Mouse (Mus musculus) forebrain, embryonic 11.5 days (tissue): ENCODE measurements around the gene Fancd2os. TPM values are rescaled to one million over a fixed set of nuclear protein-coding genes. Genes with fewer than 3 reads are reported as not detected.

Source experiments
- ATAC-seq: fragments of 200-750 bp; cut with Nextera tagmentation; replicated peaks from 2 replicates; pipeline ENCODE4 v1.8.0; 2017; ENCODE audit warnings: moderate TSS enrichment; ENCODE audit not compliant: low FRiP score
- DNase-seq: peaks from one replicate; pipeline ENCODE4 v3.0.0-alpha.2; 2017; ENCODE audit warnings: low spot score
- H3K27ac ChIP-seq: fragments of 300-500 bp; sonication (generic); 2 replicates; pipeline ENCODE4 v1.5.1; 2014; ENCODE audit warnings: low read depth, low read length
- H3K27me3 ChIP-seq: fragments of 300-500 bp; sonication (generic); 2 replicates; pipeline ENCODE4 v1.6.1; 2014; ENCODE audit warnings: mild to moderate bottlenecking, low read length, mixed read lengths; ENCODE audit not compliant: control insufficient read depth, insufficient read depth
- H3K36me3 ChIP-seq: fragments of 300-500 bp; sonication (generic); 2 replicates; pipeline ENCODE4 v1.6.1; 2014; ENCODE audit warnings: mild to moderate bottlenecking, low read length, moderate library complexity, mixed read lengths; ENCODE audit not compliant: control insufficient read depth, insufficient read depth
- H3K4me1 ChIP-seq: fragments of 300-500 bp; sonication (generic); replicated peaks from 2 replicates; pipeline ENCODE4 v1.6.1; 2014; ENCODE audit warnings: low read length, mixed read lengths; ENCODE audit not compliant: control insufficient read depth, insufficient read depth
- H3K4me2 ChIP-seq: fragments of 300-500 bp; sonication (generic); 2 replicates; pipeline ENCODE4 v1.6.1; 2014; ENCODE audit warnings: low read depth, mild to moderate bottlenecking, low read length, moderate library complexity, mixed read lengths; ENCODE audit not compliant: severe bottlenecking
- H3K4me3 ChIP-seq: fragments of 300-500 bp; sonication (generic); 2 replicates; pipeline ENCODE4 v1.5.1; 2014; ENCODE audit warnings: low read depth, low read length
- H3K9ac ChIP-seq: fragments of 300-500 bp; sonication (generic); 2 replicates; pipeline ENCODE4 v1.6.1; 2014; ENCODE audit warnings: low read length
- H3K9me3 ChIP-seq: fragments of 300-500 bp; sonication (generic); 2 replicates; pipeline ENCODE4 v1.6.1; 2016; ENCODE audit warnings: low read length, mixed read lengths; ENCODE audit not compliant: control insufficient read depth
- WGBS: fragments of 180-500 bp; shearing (Covaris S2); extraction: QIAGEN DNeasy Blood & Tissue Kit; methylation state at CpG from one replicate; pipeline ENCODE4 v1.1.7; 2014; 5-methylcytosine and 5-hydroxymethylcytosine counted together
- polyA plus RNA-seq: library from polyadenylated mRNA; unstranded; fragments of >200 nt; fragmentation: Nextera tagmentation; extraction: Ambion mirVana; gene quantifications from 2 replicates; pipeline ENCODE4 v1.2.1, GENCODE M21; 2014

Gene Fancd2os
- polyA plus RNA-seq, 1 experiment from 2014 or later: not detected

GRCm38 (mm10) chr6:113559736-113560135 lies 40.8 kb downstream of the Fancd2os start:
- H3K27ac ChIP-seq: no peak overlapping the region
- H3K9ac ChIP-seq: no peak overlapping the region
- no peaks in the 10 kb centered on the region for H3K27me3 ChIP-seq
- H3K4me2 ChIP-seq: no peak overlapping the region
- no peaks in the 10 kb centered on the region for H3K9me3 ChIP-seq
- WGBS: 81% methylated on average over 6 of the region's 6 CpGs
- no peaks in the 10 kb centered on the region; the same call in 1 of the 2 replicates for H3K36me3 ChIP-seq
- H3K4me3 ChIP-seq: no peak overlapping the region
- H3K4me1 ChIP-seq: no peaks in the 10 kb centered on the region
- DNase-seq (no peak), ATAC-seq (no peak)

Other genes with a start within 250 kb of the Fancd2os start
- 72.5 and 76.3 TPM in 2 replicates for gene Tada3, start 222.8 kb downstream of the Fancd2os start, polyA plus RNA-seq
- gene Arpc4, start 222.6 kb downstream of the Fancd2os start, polyA plus RNA-seq: 180 and 182 TPM in 2 replicates
- gene Ttll3, start 211.5 kb downstream of the Fancd2os start, polyA plus RNA-seq: 5.1 and 6.0 TPM in 2 replicates
- 26.7 and 28.5 TPM in 2 replicates for gene Rpusd3, start 181.4 kb downstream of the Fancd2os start, polyA plus RNA-seq
- gene Cidec, start 165.0 kb downstream of the Fancd2os start, polyA plus RNA-seq: not detected in 2 replicates
- gene Jagn1, start 158.1 kb downstream of the Fancd2os start, polyA plus RNA-seq: 66.1 and 75.0 TPM in 2 replicates
- gene Il17re, start 142.2 kb downstream of the Fancd2os start, polyA plus RNA-seq: 1.0 and 1.2 TPM in 2 replicates
- 3.4 and 4.2 TPM in 2 replicates for gene Il17rc, start 129.3 kb downstream of the Fancd2os start, polyA plus RNA-seq
- gene Creld1, start 117.4 kb downstream of the Fancd2os start, polyA plus RNA-seq: 36.3 and 41.6 TPM in 2 replicates
- 1.4 and 2.1 TPM in 2 replicates for gene Prrt3, start 98.8 kb downstream of the Fancd2os start, polyA plus RNA-seq
- gene Emc3, start 69.1 kb downstream of the Fancd2os start, polyA plus RNA-seq: 74.3 and 77.7 TPM in 2 replicates
- gene Fancd2, start 69.0 kb downstream of the Fancd2os start, polyA plus RNA-seq: 25.0 and 25.1 TPM in 2 replicates
- 198 and 200 TPM in 2 replicates for gene Brk1, start 4.1 kb upstream of the Fancd2os start, polyA plus RNA-seq
- 63.7 and 64.4 TPM in 2 replicates for gene Vhl, start 23.2 kb upstream of the Fancd2os start, polyA plus RNA-seq
- 1.6 and 2.1 TPM in 2 replicates for gene Irak2, start 37.8 kb upstream of the Fancd2os start, polyA plus RNA-seq
- gene Tatdn2, start 96.3 kb upstream of the Fancd2os start, polyA plus RNA-seq: 0.88 and 1.5 TPM in 2 replicates
- 0.32 and 1.2 TPM in 2 replicates for gene Ghrl, start 119.2 kb upstream of the Fancd2os start, polyA plus RNA-seq
- 248 and 282 TPM in 2 replicates for gene Sec13, start 140.0 kb upstream of the Fancd2os start, polyA plus RNA-seq